Mouse (Mus musculus) midbrain, embryonic 16.5 days (tissue): ENCODE measurements around the gene AA986860. TPM values are rescaled to one million over a fixed set of nuclear protein-coding genes. Genes with fewer than 3 reads are reported as not detected.

Source experiments
- ATAC-seq: fragments of 200-750 bp; cut with Nextera tagmentation; 2 replicates; pipeline ENCODE4 v1.8.0; 2017; ENCODE audit warnings: moderate TSS enrichment
- H3K27ac ChIP-seq: fragments of 300-500 bp; sonication (generic); 2 replicates; pipeline ENCODE4 v1.5.1; 2014; ENCODE audit warnings: mild to moderate bottlenecking, low read length, mixed read lengths
- H3K27me3 ChIP-seq: fragments of 300-500 bp; sonication (generic); 2 replicates; pipeline ENCODE4 v1.6.1; 2014; ENCODE audit warnings: low read depth, low read length, mixed read lengths; ENCODE audit not compliant: control insufficient read depth, insufficient read depth
- H3K36me3 ChIP-seq: fragments of 300-500 bp; sonication (generic); 2 replicates; pipeline ENCODE4 v1.6.1; 2014; ENCODE audit warnings: mild to moderate bottlenecking, low read length, moderate library complexity, mixed read lengths; ENCODE audit not compliant: control insufficient read depth, insufficient read depth
- H3K4me1 ChIP-seq: fragments of 300-500 bp; sonication (generic); 2 replicates; pipeline ENCODE4 v1.6.1; 2014; ENCODE audit warnings: mild to moderate bottlenecking, low read length, mixed read lengths; ENCODE audit not compliant: control insufficient read depth, insufficient read depth
- H3K4me2 ChIP-seq: fragments of 300-500 bp; sonication (generic); 2 replicates; pipeline ENCODE4 v1.6.1; 2014; ENCODE audit warnings: mild to moderate bottlenecking, low read length, mixed read lengths
- H3K4me3 ChIP-seq: fragments of 300-500 bp; sonication (generic); 2 replicates; pipeline ENCODE4 v1.5.1; 2014; ENCODE audit warnings: low read depth, mild to moderate bottlenecking, low read length, moderate library complexity, mixed read lengths
- H3K9ac ChIP-seq: fragments of 300-500 bp; sonication (generic); 2 replicates; pipeline ENCODE4 v1.6.1; 2014; ENCODE audit warnings: low read depth, low read length, mixed read lengths
- H3K9me3 ChIP-seq: fragments of 300-500 bp; sonication (generic); replicated peaks from 2 replicates; pipeline ENCODE4 v1.6.1; 2014; ENCODE audit warnings: mild to moderate bottlenecking, low read length, mixed read lengths; ENCODE audit not compliant: control insufficient read depth, poor library complexity, severe bottlenecking
- WGBS: fragments of 180-500 bp; shearing (Covaris S2); extraction: QIAGEN DNeasy Blood & Tissue Kit; methylation state at CpG from one replicate; pipeline ENCODE4 v1.1.7; 2014; 5-methylcytosine and 5-hydroxymethylcytosine counted together
- polyA plus RNA-seq: library from polyadenylated mRNA; unstranded; fragments of >200 nt; fragmentation: Nextera tagmentation; extraction: Ambion mirVana; gene quantifications from 2 replicates; pipeline ENCODE4 v1.2.1, GENCODE M21; 2015

AA986860 gene
- polyA plus RNA-seq, 1 experiment from 2014 or later, result 0.38 TPM

DNA sequence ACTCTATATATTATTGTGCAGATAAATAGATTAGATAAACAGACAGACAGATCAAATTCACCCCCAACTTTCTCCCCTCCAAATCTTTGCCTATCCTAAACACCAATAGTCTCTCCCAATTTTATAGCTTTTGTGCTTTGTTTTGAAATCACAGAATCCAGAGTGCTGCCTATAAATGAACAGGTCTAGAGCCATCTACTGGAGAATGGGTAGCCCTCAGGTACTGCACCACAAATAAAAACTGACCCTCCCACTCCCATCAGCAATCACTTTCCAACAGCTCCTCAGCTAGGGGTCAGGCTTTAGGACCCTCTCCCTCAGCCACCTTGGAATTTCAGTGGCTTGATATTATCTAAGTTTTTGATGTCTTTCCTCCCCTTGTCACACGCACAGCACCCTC lies 44.9 kb downstream of the AA986860 start:
- no peak overlapping the region for H3K9ac ChIP-seq
- H3K27me3 ChIP-seq, result no peaks in the 10 kb centered on the region
- H3K4me2 ChIP-seq, result no peak overlapping the region
- no peaks in the 10 kb centered on the region for H3K9me3 ChIP-seq
- 83% methylated on average over 1 of the region's 1 CpGs for WGBS
- H3K27ac ChIP-seq, result no peak overlapping the region
- ATAC-seq, result no peak
- no peak overlapping the region for H3K4me3 ChIP-seq
- no peaks in the 10 kb centered on the region for H3K36me3 ChIP-seq
- no peaks in the 10 kb centered on the region for H3K4me1 ChIP-seq

DNA sequence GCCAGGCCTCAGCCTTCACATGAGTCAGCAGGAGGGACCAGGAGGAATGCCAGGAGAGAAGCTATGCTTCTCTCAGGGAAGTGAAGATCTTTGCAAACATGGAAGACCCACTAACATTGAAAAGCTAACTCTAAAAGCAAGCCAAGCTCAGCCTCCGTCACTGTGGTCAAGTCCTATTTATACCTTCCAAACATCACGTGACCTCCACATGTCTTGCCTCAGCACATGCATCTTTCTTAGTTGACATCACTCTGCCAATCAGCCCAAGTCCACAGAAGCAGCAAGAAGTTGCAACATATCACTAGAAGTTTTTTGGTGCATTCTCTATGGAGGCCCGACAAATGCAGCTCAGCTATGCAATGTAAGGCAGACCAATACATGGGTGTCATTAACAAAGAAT lies 48.1 kb downstream of the AA986860 start:
- WGBS, result 87% methylated on average over 3 of the region's 3 CpGs
- no peak for ATAC-seq
- Histone ChIP-seq H3K27ac (no peak overlapping the region), H3K27me3 (no peaks in the 10 kb centered on the region), H3K4me1 (no peaks in the 10 kb centered on the region), H3K9me3 (no peaks in the 10 kb centered on the region), H3K4me3 (no peak overlapping the region), H3K9ac (no peak overlapping the region), H3K36me3 (no peaks in the 10 kb centered on the region), H3K4me2 (no peak overlapping the region)

DNA sequence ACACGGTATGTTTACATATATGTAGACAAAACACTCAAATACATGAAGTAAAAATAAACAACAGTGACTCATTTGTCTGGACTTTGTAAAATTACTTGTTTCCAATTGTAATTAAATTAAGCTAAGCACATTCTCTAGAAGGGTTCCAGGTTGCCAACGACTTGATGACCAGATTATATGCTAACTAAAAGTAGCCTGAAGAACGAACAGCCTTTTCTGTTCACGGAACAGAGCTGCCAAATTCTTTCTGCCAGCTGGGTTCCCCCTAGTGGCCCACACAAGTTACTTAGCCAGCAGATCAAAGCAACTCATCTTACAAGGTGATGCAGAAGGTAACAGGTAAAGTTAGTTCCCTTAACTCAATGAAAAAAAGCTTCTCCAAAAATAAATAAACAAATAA lies 52.3 kb downstream of the AA986860 start:
- Histone ChIP-seq H3K4me3 (no peak overlapping the region), H3K27ac (no peak overlapping the region), H3K4me2 (no peak overlapping the region), H3K4me1 (no peaks in the 10 kb centered on the region), H3K27me3 (no peaks in the 10 kb centered on the region), H3K9ac (no peak overlapping the region), H3K36me3 (no peaks in the 10 kb centered on the region), H3K9me3 (no peaks in the 10 kb centered on the region)
- ATAC-seq, result no peak
- 25% methylated on average over 4 of the region's 4 CpGs for WGBS

DNA sequence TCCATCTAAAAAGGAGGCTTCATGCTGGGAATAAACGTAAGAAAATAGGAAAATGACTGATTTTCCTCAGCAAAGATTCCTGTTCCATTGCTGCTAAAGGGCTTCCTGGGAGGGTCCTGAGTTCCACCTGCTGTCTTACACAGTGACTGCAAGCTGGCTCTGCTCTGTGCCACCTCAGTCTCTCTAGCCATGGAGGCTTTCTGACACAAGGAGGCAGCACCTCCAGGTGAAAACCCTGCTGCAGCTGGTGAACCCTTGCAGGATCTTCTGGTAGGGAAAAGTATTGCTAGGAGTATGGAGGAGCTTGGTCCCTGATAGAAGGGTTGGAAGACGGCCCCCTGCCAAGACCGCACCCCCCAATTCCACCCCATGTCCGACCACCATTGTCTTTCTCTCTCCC lies 55.2 kb downstream of the AA986860 start:
- no peaks in the 10 kb centered on the region for H3K36me3 ChIP-seq
- peaks cover 2% of the 10 kb centered on the region; the same call in 1 of the 2 replicates for H3K9me3 ChIP-seq
- 44% methylated on average over 4 of the region's 4 CpGs for WGBS
- no peak overlapping the region for H3K4me2 ChIP-seq
- H3K9ac ChIP-seq, result no peak overlapping the region
- H3K4me3 ChIP-seq, result no peak overlapping the region
- H3K4me1 ChIP-seq, result 0 out of 2 replicates have a peak, but pooled peaks cover 5% of the 10 kb centered on the region
- H3K27me3 ChIP-seq, result no peaks in the 10 kb centered on the region
- no peak overlapping the region for H3K27ac ChIP-seq
- ATAC-seq, result no peak

DNA sequence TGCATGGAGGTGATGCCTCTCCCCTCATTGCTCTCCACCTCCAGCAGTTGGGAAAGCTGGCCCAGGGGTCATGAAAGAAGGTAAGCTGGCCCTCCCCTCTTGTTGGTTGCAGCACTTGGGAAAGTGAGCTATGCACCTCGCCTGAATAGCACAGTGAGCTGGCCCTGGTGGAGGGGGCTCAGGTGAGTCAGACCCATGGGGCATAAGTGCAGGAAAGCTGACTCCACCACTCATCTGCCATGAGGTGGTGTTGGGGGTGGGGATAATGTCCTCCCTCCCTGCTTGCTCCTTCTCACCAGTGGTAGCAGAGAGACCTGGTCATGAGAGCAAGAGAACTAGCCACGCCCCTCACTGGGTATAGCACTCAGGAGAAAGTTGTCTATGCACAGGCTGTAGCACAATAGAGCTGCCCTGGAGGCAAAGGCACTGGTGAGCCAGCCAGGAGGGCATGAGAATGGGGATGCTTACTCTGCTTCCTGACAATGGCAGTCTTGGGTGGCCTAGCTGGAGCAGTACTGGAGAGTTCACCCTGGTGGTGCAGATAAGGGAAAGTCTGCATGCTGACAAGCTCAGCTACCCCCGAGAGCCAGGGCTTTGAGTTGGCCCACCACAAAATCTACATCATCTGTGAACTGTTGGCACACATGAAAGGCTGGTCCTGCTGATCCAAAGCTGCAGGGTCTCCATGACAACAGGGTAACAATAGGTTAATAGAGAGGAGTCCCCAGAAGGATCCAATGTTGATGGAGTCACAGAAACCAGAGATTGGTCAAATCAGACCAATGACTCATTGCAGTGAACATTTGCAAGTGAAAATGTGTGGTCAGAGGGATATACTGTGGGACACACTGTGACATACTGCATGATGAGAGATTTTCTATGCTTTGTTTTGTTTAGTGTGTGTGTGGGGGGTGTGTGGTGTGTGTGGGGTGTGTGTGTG lies 58.0 kb downstream of the AA986860 start:
- peaks cover 4% of the 10 kb centered on the region; the same call in 1 of the 2 replicates for H3K9me3 ChIP-seq
- H3K4me1 ChIP-seq, result 0 out of 2 replicates have a peak, but pooled peaks cover 5% of the 10 kb centered on the region
- peak; percentile 60; the same call in 1 of the 2 replicates for ATAC-seq
- no peaks in the 10 kb centered on the region for H3K36me3 ChIP-seq
- H3K9ac ChIP-seq, result no peak overlapping the region
- no peak overlapping the region for H3K4me3 ChIP-seq
- WGBS, result 50% methylated on average over 3 of the region's 3 CpGs
- no peak overlapping the region for H3K4me2 ChIP-seq
- H3K27ac ChIP-seq, result no peak overlapping the region
- H3K27me3 ChIP-seq, result no peaks in the 10 kb centered on the region

Other genes starting within 250 kb of the AA986860 start
- gene Zp3r, start 102.4 kb upstream of the AA986860 start, polyA plus RNA-seq, result not detected in 2 replicates
- 0.05 TPM in 1 of 2 replicates, not detected in the other for gene C4bp, start 70.3 kb upstream of the AA986860 start, polyA plus RNA-seq
- gene Gm29427, start 16.2 kb upstream of the AA986860 start, polyA plus RNA-seq, result not detected in 2 replicates
- gene Yod1, start 14.6 kb upstream of the AA986860 start, polyA plus RNA-seq, result 15.3 and 17.1 TPM in 2 replicates
- gene Pfkfb2, start 2.7 kb upstream of the AA986860 start, polyA plus RNA-seq, result 24.1 and 26.6 TPM in 2 replicates
- not detected in 2 replicates for gene Fcamr, start 68.9 kb downstream of the AA986860 start, polyA plus RNA-seq
- not detected in 2 replicates for gene Pigr, start 94.7 kb downstream of the AA986860 start, polyA plus RNA-seq
- gene Fcmr, start 133.7 kb downstream of the AA986860 start, polyA plus RNA-seq, result 0.42 and 0.74 TPM in 2 replicates
- not detected in 2 replicates for gene Il24, start 155.5 kb downstream of the AA986860 start, polyA plus RNA-seq
- not detected in 2 replicates for gene Il20, start 179.5 kb downstream of the AA986860 start, polyA plus RNA-seq
- not detected in 2 replicates for gene Il19, start 208.1 kb downstream of the AA986860 start, polyA plus RNA-seq